Mouse (Mus musculus) testis, adult 2 months (tissue): Measurements from ENCODE around the gene Tmem150c. TPM values are rescaled to one million over a fixed set of nuclear protein-coding genes. Genes with fewer than 3 reads are reported as not detected.

Experiments used
- H3K27ac ChIP-seq: fragments of 200-500 bp; 2 replicates; pipeline ENCODE4 v1.5.1; 2012; ENCODE audit warnings: low read depth, low read length; ENCODE audit not compliant: control insufficient read depth, insufficient read depth
- H3K27me3 ChIP-seq: fragments of 200-500 bp; 2 replicates; pipeline ENCODE4 v1.6.1; 2012; ENCODE audit warnings: mild to moderate bottlenecking, low read length, moderate library complexity; ENCODE audit not compliant: control insufficient read depth, insufficient read depth
- H3K36me3 ChIP-seq: fragments of 200-500 bp; 2 replicates; pipeline ENCODE4 v1.6.1; 2012; ENCODE audit warnings: mild to moderate bottlenecking, low read length; ENCODE audit not compliant: control insufficient read depth, insufficient read depth
- H3K4me1 ChIP-seq: fragments of 200-500 bp; 2 replicates; pipeline ENCODE4 v1.6.1; 2012; ENCODE audit warnings: low read length; ENCODE audit not compliant: control insufficient read depth, insufficient read depth
- H3K4me3 ChIP-seq: fragments of 200-500 bp; 2 replicates; pipeline ENCODE4 v1.5.1; 2012; ENCODE audit warnings: low read depth, mild to moderate bottlenecking, low read length, moderate library complexity, mixed read lengths; ENCODE audit not compliant: control insufficient read depth
- CTCF ChIP-seq: fragments of 200-500 bp; IDR thresholded peaks from 2 replicates; pipeline ENCODE4 v1.5.1; 2012; ENCODE audit warnings: low read depth, mild to moderate bottlenecking, inconsistent platforms, low read length, moderate library complexity; ENCODE audit not compliant: control insufficient read depth, insufficient read depth, insufficient replicate concordance
- POLR2A ChIP-seq: fragments of 200-500 bp; IDR thresholded peaks from 2 replicates; pipeline ENCODE4 v1.6.1; 2012; ENCODE audit warnings: low read depth, mild to moderate bottlenecking, inconsistent platforms, low read length, moderate library complexity; ENCODE audit not compliant: control insufficient read depth
- polyA plus RNA-seq: library from polyadenylated mRNA; depleted of rRNA; stranded (reverse); fragments of >200 nt; gene quantifications from 2 replicates; pipeline ENCODE4 v1.2.3, GENCODE M21; 2012

Tmem150c gene
- polyA plus RNA-seq, 1 experiment, result 4.6 TPM

- H3K4me3 ChIP-seq, result no peak overlapping the region
- TF ChIP-seq POLR2A (no peak), CTCF (no peak)
- H3K4me1 ChIP-seq, result peaks cover 3% of the 10 kb centered on the region
- peaks cover 2% of the 10 kb centered on the region for H3K36me3 ChIP-seq
- H3K27ac ChIP-seq, result no peak overlapping the region
- no peaks in the 10 kb centered on the region for H3K27me3 ChIP-seq
Observed at GRCm38 (mm10) chr5:100059326-100059725, 100.3 kb downstream of the Tmem150c start.

- Histone ChIP-seq H3K4me1 (peaks cover 3% of the 10 kb centered on the region), H3K36me3 (peaks cover 1% of the 10 kb centered on the region), H3K4me3 (no peak overlapping the region), H3K27ac (no peak overlapping the region), H3K27me3 (no peaks in the 10 kb centered on the region)
- TF ChIP-seq POLR2A, result no peak
- no peak for TF ChIP-seq CTCF
Observed at GRCm38 (mm10) chr5:100058729-100059128, 100.9 kb downstream of the Tmem150c start.

GRCm38 (mm10) chr5:100057461-100058209 lies 102.0 kb downstream of the Tmem150c start:
- no peak overlapping the region for H3K27ac ChIP-seq
- H3K4me3 ChIP-seq, result no peak overlapping the region
- no peaks in the 10 kb centered on the region for H3K27me3 ChIP-seq
- TF ChIP-seq POLR2A (no peak), CTCF (no peak)
- H3K4me1 ChIP-seq, result peaks cover 3% of the 10 kb centered on the region
- peaks cover 1% of the 10 kb centered on the region for H3K36me3 ChIP-seq

- Histone ChIP-seq H3K36me3 (no peaks in the 10 kb centered on the region), H3K27me3 (no peaks in the 10 kb centered on the region), H3K27ac (no peak overlapping the region), H3K4me1 (peaks cover 3% of the 10 kb centered on the region), H3K4me3 (no peak overlapping the region)
- TF ChIP-seq CTCF, result no peak
- no peak for TF ChIP-seq POLR2A
Observed at GRCm38 (mm10) chr5:100055866-100056369, 103.7 kb downstream of the Tmem150c start.

GRCm38 (mm10) chr5:100054807-100055547 lies 104.6 kb downstream of the Tmem150c start:
- TF ChIP-seq CTCF, result no peak
- no peak for TF ChIP-seq POLR2A
- H3K27me3 ChIP-seq, result no peaks in the 10 kb centered on the region
- H3K4me1 ChIP-seq, result peaks cover 3% of the 10 kb centered on the region
- H3K36me3 ChIP-seq, result no peaks in the 10 kb centered on the region
- H3K4me3 ChIP-seq, result no peak overlapping the region
- no peak overlapping the region for H3K27ac ChIP-seq

GRCm38 (mm10) chr5:100052728-100053127 lies 106.9 kb downstream of the Tmem150c start:
- Histone ChIP-seq H3K27ac (no peak overlapping the region), H3K27me3 (no peaks in the 10 kb centered on the region), H3K36me3 (no peaks in the 10 kb centered on the region; the same call in 1 of the 2 replicates), H3K4me1 (peaks cover 3% of the 10 kb centered on the region), H3K4me3 (no peak overlapping the region)
- TF ChIP-seq CTCF (no peak), POLR2A (no peak)

- TF ChIP-seq POLR2A, result no peak
- no peak for TF ChIP-seq CTCF
- Histone ChIP-seq H3K4me1 (no peaks in the 10 kb centered on the region; the same call in none of the 2 replicates), H3K4me3 (no peak overlapping the region), H3K27ac (no peak overlapping the region), H3K27me3 (no peaks in the 10 kb centered on the region), H3K36me3 (no peaks in the 10 kb centered on the region; the same call in 1 of the 2 replicates)
Observed at GRCm38 (mm10) chr5:100049904-100050303, 109.7 kb downstream of the Tmem150c start.
